Mouse (Mus musculus) kidney, adult 2 months (tissue): ENCODE results near the gene 4930522H14Rik. TPM values are rescaled to one million over a fixed set of nuclear protein-coding genes. Genes with fewer than 3 reads are reported as not detected.

ENCODE experiments used
- DNase-seq: peaks from one replicate; pipeline ENCODE4 v3.0.0; 2021
- H3K27ac ChIP-seq: fragments of 200-500 bp; 2 replicates; pipeline ENCODE4 v1.5.1; 2012; ENCODE audit warnings: low read depth, low read length, control low read depth, inconsistent platforms; ENCODE audit not compliant: insufficient read depth
- H3K27me3 ChIP-seq: fragments of 200-500 bp; replicated peaks from 2 replicates; pipeline ENCODE4 v1.6.1; 2012; ENCODE audit warnings: mild to moderate bottlenecking, moderate library complexity, low read length, inconsistent platforms; ENCODE audit not compliant: control insufficient read depth, insufficient read depth
- H3K36me3 ChIP-seq: fragments of 200-500 bp; 2 replicates; pipeline ENCODE4 v1.6.1; 2012; ENCODE audit warnings: mild to moderate bottlenecking, moderate library complexity, low read length, inconsistent platforms; ENCODE audit not compliant: control insufficient read depth, insufficient read depth
- H3K4me1 ChIP-seq: fragments of 200-500 bp; 2 replicates; pipeline ENCODE4 v1.6.1; 2011; ENCODE audit warnings: low read length; ENCODE audit not compliant: control insufficient read depth, insufficient read depth
- H3K4me3 ChIP-seq: fragments of 200-500 bp; 2 replicates; pipeline ENCODE4 v1.5.1; 2011; ENCODE audit warnings: mild to moderate bottlenecking, low read depth, low read length, control low read depth; ENCODE audit not compliant: insufficient read depth
- CTCF ChIP-seq: fragments of 200-500 bp; conservative IDR thresholded peaks from 2 replicates; pipeline ENCODE4 v1.5.1; 2011; ENCODE audit warnings: low read depth, mild to moderate bottlenecking, control low read depth, low read length, moderate library complexity, mixed read lengths; ENCODE audit not compliant: insufficient read depth, insufficient read length
- POLR2A ChIP-seq: fragments of 200-500 bp; IDR thresholded peaks from one replicate; pipeline ENCODE4 v1.6.1; 2011; ENCODE audit warnings: low read depth, low read length, control low read depth
- WGBS: fragments of 180-500 bp; shearing (Covaris S2); methylation state at CpG from one replicate; pipeline ENCODE4 v1.1.7; 2018; 5-methylcytosine and 5-hydroxymethylcytosine counted together
- polyA plus RNA-seq: library from polyadenylated mRNA; depleted of rRNA; stranded (reverse); fragments of >200 nt; gene quantifications from 2 replicates; pipeline ENCODE4 v1.2.3, GENCODE M21; 2012

4930522H14Rik gene
- polyA plus RNA-seq, 1 experiment: not detected

DNA sequence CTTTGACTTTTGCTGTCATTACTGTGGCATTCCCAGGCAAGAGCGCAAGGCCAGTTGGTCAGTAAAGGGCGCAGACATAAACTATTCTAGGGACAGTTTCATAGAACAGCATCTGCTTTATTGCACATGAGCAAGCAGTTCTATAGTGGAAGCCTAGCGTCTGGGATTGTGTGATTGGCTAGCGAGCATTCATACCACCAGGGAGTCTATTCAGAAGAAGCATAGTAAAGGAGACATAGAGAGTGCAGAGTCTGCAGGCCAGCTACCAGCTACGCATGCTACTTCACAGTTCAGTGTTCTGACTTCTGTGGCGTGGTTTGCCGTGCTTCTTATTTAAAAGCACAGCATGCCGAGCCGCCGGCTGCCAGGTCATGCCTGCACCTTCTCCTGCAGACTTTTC is 37.9 kb upstream of the 4930522H14Rik start:
- 79% methylated on average over 10 of the region's 10 CpGs for WGBS
- H3K4me1 ChIP-seq: no peaks in the 10 kb centered on the region
- no peaks in the 10 kb centered on the region for H3K27me3 ChIP-seq
- no peak for DNase-seq
- H3K36me3 ChIP-seq: no peaks in the 10 kb centered on the region
- TF ChIP-seq POLR2A (no peak), CTCF (no peak)
- H3K4me3 ChIP-seq: no peak overlapping the region
- no peak overlapping the region for H3K27ac ChIP-seq

- Histone ChIP-seq H3K4me1 (no peaks in the 10 kb centered on the region), H3K27ac (no peak overlapping the region), H3K36me3 (no peaks in the 10 kb centered on the region), H3K4me3 (no peak overlapping the region), H3K27me3 (no peaks in the 10 kb centered on the region)
- 89% methylated on average over 6 of the region's 6 CpGs for WGBS
- TF ChIP-seq POLR2A: no peak
- no peak for TF ChIP-seq CTCF
- DNase-seq: peak; percentile 69
Measured at GRCm38 (mm10) chr4:109564711-109565110, 33.6 kb upstream of the 4930522H14Rik start.

DNA sequence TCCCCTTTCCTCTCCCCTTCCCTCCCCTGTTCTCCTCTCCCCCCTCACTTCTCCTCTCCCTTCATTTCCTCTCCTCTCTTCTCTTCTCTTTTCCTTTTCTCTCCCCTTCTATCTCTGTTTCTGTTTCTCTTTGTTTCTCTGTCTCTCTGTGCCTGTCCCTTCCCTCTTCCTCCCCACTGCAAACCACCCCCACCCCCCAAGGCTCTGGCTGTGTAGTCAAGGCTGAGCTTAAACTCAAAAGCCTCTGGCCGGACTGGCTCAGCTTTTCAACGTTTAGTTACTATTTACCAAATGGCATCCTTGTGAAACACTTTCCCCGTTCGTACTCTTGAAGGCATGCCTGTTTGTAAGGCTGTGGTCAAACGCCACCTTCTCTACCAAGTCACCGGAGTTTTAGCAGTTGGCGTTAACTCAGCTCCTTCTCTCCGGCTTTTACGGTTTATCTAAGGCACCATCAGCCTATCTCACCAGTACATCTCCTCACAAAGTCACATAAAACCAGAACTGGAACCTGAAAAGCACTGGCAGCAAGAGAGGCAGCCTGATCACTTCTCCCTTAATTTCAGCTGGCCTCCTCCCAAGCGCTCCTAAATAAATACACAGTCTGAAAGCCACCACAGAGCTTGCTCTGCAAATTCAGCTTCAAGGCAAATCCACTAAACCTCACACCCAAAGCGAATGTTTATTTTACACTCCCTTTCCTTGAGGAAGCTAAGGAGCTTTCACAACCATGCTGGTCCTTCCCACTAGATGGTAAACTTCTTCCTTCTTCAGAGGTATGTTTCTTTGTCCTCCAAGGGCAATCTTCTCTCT is 19.4 kb upstream of the 4930522H14Rik start:
- Histone ChIP-seq H3K4me3 (peak overlapping the region; percentile 39; the same call in 1 of the 2 replicates), H3K4me1 (no peaks in the 10 kb centered on the region), H3K27ac (no peak overlapping the region; the same call in 1 of the 2 replicates), H3K27me3 (no peaks in the 10 kb centered on the region), H3K36me3 (no peaks in the 10 kb centered on the region)
- WGBS: 8% methylated on average over 11 of the region's 11 CpGs
- peak; percentile 62 for DNase-seq
- TF ChIP-seq CTCF (no peak), POLR2A (no peak)

DNA sequence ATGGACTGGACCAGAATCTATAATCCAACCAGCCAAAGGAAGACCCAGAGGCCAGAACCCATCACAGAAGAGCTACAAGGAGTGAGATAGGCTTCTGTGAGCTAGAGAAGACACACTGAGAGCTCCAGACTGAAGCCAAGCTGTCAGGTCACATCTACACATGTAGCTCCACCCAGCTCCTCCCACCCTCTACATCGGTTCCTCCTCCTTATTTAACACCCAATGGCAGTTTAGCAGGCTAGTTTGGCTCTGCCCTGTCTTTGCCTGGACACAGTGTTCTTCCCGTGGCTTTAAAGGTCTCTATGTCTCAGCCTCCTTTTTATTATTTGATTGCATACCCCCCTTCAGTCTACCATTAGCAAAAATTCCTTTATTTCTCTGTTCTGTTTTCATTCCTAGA is 16.2 kb upstream of the 4930522H14Rik start:
- Histone ChIP-seq H3K4me1 (no peaks in the 10 kb centered on the region), H3K27me3 (no peaks in the 10 kb centered on the region), H3K4me3 (no peak overlapping the region), H3K36me3 (no peaks in the 10 kb centered on the region), H3K27ac (no peak overlapping the region)
- DNase-seq: no peak
- 18% methylated on average over 2 of the region's 2 CpGs for WGBS
- TF ChIP-seq CTCF: no peak
- TF ChIP-seq POLR2A: no peak

GRCm38 (mm10) chr4:109546538-109546937 is 15.4 kb upstream of the 4930522H14Rik start:
- DNase-seq: no peak
- Histone ChIP-seq H3K27me3 (no peaks in the 10 kb centered on the region), H3K4me1 (no peaks in the 10 kb centered on the region), H3K27ac (no peak overlapping the region), H3K36me3 (no peaks in the 10 kb centered on the region), H3K4me3 (no peak overlapping the region)
- TF ChIP-seq CTCF: no peak
- no peak for TF ChIP-seq POLR2A
- 90% methylated on average over 2 of the region's 2 CpGs for WGBS

GRCm38 (mm10) chr4:109530245-109530816 is 766 bp downstream of the 4930522H14Rik start:
- Histone ChIP-seq H3K4me1 (no peaks in the 10 kb centered on the region), H3K36me3 (no peaks in the 10 kb centered on the region), H3K4me3 (no peak overlapping the region), H3K27ac (no peak overlapping the region), H3K27me3 (no peaks in the 10 kb centered on the region)
- 78% methylated on average over 15 of the region's 15 CpGs for WGBS
- no peak for DNase-seq
- no peak for TF ChIP-seq CTCF
- TF ChIP-seq POLR2A: no peak

- no peaks in the 10 kb centered on the region for H3K4me1 ChIP-seq
- no peaks in the 10 kb centered on the region for H3K27me3 ChIP-seq
- peak; percentile 85 for DNase-seq
- TF ChIP-seq POLR2A (no peak), CTCF (peak; percentile 46)
- no peaks in the 10 kb centered on the region for H3K36me3 ChIP-seq
- no peak overlapping the region for H3K27ac ChIP-seq
- 3% methylated on average over 5 of the region's 5 CpGs for WGBS
- no peak overlapping the region for H3K4me3 ChIP-seq
Measured at GRCm38 (mm10) chr4:109504885-109505284, 26.2 kb downstream of the 4930522H14Rik start.
